Mouse (Mus musculus) E14TG2a.4 (cell line): Measurements from ENCODE around the gene Ubash3a.

Experiments
- CTCF ChIP-seq: conservative IDR thresholded peaks from 2 replicates; pipeline ENCODE4 v1.5.1; 2014; ENCODE audit warnings: low read length
- NANOG ChIP-seq: IDR thresholded peaks from 2 replicates; pipeline ENCODE4 v1.6.1; 2014; ENCODE audit warnings: borderline replicate concordance, low read length, mixed read lengths

DNA sequence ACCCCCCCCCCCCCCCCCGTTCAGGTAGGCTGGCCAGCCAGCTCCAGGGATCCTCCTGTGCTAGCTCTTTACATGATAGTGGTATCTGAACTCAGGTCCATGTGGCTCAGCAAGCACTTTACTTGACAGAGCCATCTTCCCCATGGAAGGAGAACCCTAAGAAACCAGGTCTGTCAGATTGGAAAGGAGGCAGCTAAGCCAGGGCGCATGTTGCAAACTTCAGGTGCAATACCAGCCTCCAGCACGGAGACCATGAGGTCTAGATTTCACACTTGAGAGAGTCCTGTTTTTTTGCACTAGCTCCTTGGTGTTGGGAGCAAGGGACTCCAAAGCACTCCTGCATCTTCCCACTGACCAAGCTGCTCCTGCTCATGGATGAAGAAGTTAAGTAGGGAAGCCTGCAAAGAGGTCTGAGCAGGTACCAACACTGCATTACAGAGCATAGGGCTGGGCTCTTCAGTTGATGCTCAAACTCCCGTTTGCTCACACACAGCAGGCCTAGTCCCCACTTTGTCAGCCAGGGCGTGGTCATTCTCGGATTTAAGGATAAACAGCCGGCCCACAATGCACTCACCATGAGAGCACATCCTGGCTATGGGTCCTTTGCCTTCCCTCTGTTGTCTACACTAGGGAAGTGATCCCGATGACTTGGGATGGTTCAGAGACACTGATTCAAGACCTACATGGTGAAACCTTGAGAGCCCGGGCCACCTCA, 68.7 kb downstream of the Ubash3a start:
- TF ChIP-seq CTCF = no peak
- TF ChIP-seq NANOG = no peak
